23 mouse cellular contexts compared by ENCODE assay signal in genomic region chr11:85657471-85657870, GRCm38 (mm10).
"Had no signal": no experiment of that assay in that cellular context is flagged by ENCODE, and none has a peak within 500 bp of the region (broad histone marks: within the 10 kb centered on the region; RNA-seq: fewer than 3 reads in every experiment).

No protein-coding gene starts in this region.

- H3K27ac ChIP-seq: limb, embryonic 12.5 days; limb, embryonic 15.5 days; liver, embryonic 14.5 days; macrophage; midbrain, embryonic 12.5 days; stomach, postnatal 0 days had no signal

- H3K27me3 ChIP-seq: limb, embryonic 12.5 days; limb, embryonic 15.5 days; midbrain, embryonic 12.5 days had no signal

- H3K36me3 ChIP-seq: limb, embryonic 12.5 days; limb, embryonic 15.5 days; midbrain, embryonic 12.5 days had no signal

- H3K4me3 ChIP-seq: limb, embryonic 12.5 days; limb, embryonic 15.5 days; midbrain, embryonic 12.5 days; myocyte had no signal

- ATAC-seq: intestine, postnatal 0 days; liver, postnatal 0 days; lung, postnatal 0 days; midbrain, embryonic 16.5 days had no signal

- H3K9me3 ChIP-seq: limb, embryonic 12.5 days; limb, embryonic 15.5 days; midbrain, embryonic 12.5 days had no signal

- H3K4me1 ChIP-seq: limb, embryonic 15.5 days; midbrain, embryonic 12.5 days had no signal

- H3K9ac ChIP-seq: limb, embryonic 12.5 days; limb, embryonic 15.5 days; liver, embryonic 14.5 days; liver, postnatal 0 days; lung, embryonic 14.5 days; midbrain, embryonic 12.5 days had no signal

- DNase-seq: kidney, adult 2 months; kidney, postnatal 14 days; kidney, postnatal 4 days; left cerebral cortex, postnatal 4 days; liver, postnatal 0 days; lung, embryonic 14.5 days; right cerebral cortex, adult 18-20 months; right cerebral cortex, postnatal 14 days; right cerebral cortex, postnatal 4 days; thymus, adult 2 months; thymus, postnatal 14 days; thymus, postnatal 4 days had no signal

- H3K4me2 ChIP-seq: limb, embryonic 12.5 days; limb, embryonic 15.5 days; liver, embryonic 11.5 days; lung, embryonic 14.5 days; midbrain, embryonic 12.5 days had no signal
